Mouse (Mus musculus) heart, embryonic 16.5 days (tissue): Measurements from ENCODE around the gene Siah1a. TPM values are rescaled to one million over a fixed set of nuclear protein-coding genes. Genes with fewer than 3 reads are reported as not detected.

Experiments used
- ATAC-seq: fragments of 200-750 bp; cut with Nextera tagmentation; replicated peaks from 2 replicates; pipeline ENCODE4 v1.8.0; 2017; ENCODE audit warnings: moderate number of reproducible peaks; ENCODE audit not compliant: insufficient read depth, low FRiP score; ENCODE audit errors: extremely low read depth
- H3K27ac ChIP-seq: fragments of 300-500 bp; sonication (generic); 2 replicates; pipeline ENCODE4 v1.5.1; 2014; ENCODE audit warnings: mild to moderate bottlenecking, low read length, control low read depth, moderate library complexity
- H3K27me3 ChIP-seq: fragments of 300-500 bp; sonication (generic); 2 replicates; pipeline ENCODE4 v1.6.1; 2014; ENCODE audit warnings: low read length, mixed read lengths; ENCODE audit not compliant: control insufficient read depth, insufficient read depth
- H3K36me3 ChIP-seq: fragments of 300-500 bp; sonication (generic); 2 replicates; pipeline ENCODE4 v1.6.1; 2014; ENCODE audit not compliant: control insufficient read depth, insufficient read depth
- H3K4me1 ChIP-seq: fragments of 300-500 bp; sonication (generic); 2 replicates; pipeline ENCODE4 v1.6.1; 2014; ENCODE audit warnings: low read length, mixed read lengths; ENCODE audit not compliant: control insufficient read depth, insufficient read depth
- H3K4me2 ChIP-seq: fragments of 300-500 bp; sonication (generic); 2 replicates; pipeline ENCODE4 v1.6.1; 2014; ENCODE audit warnings: low read depth, mild to moderate bottlenecking, control low read depth, low read length
- H3K4me3 ChIP-seq: fragments of 300-500 bp; sonication (generic); 2 replicates; pipeline ENCODE4 v1.5.1; 2014; ENCODE audit warnings: mild to moderate bottlenecking, control low read depth, low read length
- H3K9ac ChIP-seq: fragments of 300-500 bp; sonication (generic); 2 replicates; pipeline ENCODE4 v1.6.1; 2014; ENCODE audit warnings: low read length, control low read depth
- H3K9me3 ChIP-seq: fragments of 300-500 bp; sonication (generic); replicated peaks from 2 replicates; pipeline ENCODE4 v1.6.1; 2016; ENCODE audit warnings: low read length; ENCODE audit not compliant: control insufficient read depth
- whole genome bisulfite sequencing: fragments of 180-500 bp; shearing (Covaris S2); extraction: QIAGEN DNeasy Blood & Tissue Kit; methylation state at CpG from one replicate; pipeline ENCODE4 v1.1.7; 2014; 5-methylcytosine and 5-hydroxymethylcytosine counted together
- polyA plus RNA-seq: library from polyadenylated mRNA; unstranded; fragments of >200 nt; fragmentation: Nextera tagmentation; extraction: Ambion mirVana; gene quantifications from 2 replicates; pipeline ENCODE4 v1.2.1, GENCODE M21; 2015

The Siah1a gene
- polyA plus RNA-seq, 1 experiment from 2014 or later, result 30.0 TPM

DNA sequence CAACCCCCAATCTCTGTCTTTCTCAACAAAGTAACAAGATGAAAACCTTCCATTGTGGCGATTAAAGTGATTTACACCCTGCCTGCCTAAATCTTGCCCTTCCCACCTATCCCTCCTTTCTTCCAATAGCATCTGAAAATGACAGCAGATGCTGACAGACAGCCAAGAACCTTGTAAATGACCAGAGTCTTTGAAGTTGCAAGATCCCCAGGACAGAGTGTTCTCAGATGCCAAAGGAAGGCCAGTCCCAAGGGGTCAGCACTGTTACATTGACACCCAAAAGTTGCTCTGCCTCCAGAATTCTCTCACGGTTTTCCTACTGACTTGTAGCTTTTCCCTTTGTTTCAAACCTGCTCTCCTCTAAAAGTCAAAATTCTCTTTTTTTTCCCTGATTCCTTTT, 4.1 kb upstream of the Siah1a start:
- Histone ChIP-seq H3K4me2 (no peak overlapping the region), H3K9me3 (no peaks in the 10 kb centered on the region), H3K27me3 (no peaks in the 10 kb centered on the region), H3K36me3 (no peaks in the 10 kb centered on the region), H3K4me1 (peaks cover 7% of the 10 kb centered on the region), H3K4me3 (no peak overlapping the region), H3K27ac (no peak overlapping the region), H3K9ac (no peak overlapping the region)
- 46% methylated on average over 2 of the region's 2 CpGs for WGBS
- no peak for ATAC-seq

DNA sequence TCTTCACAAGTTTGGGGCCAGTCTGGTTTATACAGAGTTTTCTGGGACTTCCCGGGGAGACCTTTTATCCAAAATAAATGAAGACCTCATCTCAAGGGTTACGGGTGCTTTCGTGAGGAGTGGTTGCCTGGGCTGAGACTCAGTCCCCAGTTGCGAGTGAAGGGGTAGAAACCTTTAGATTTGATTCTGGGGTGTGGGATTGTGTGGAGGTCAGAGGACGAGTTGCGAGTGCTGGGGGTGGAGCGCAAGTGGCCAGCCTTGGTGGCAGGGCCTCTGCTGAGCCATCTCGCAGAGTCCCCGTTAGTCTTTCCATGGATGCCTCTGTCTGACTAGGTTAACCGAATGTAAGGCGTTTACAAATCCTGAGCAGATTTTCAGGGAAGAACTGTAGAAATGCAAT, 777 bp upstream of the Siah1a start:
- Histone ChIP-seq H3K9ac (peak overlapping the region; percentile 99), H3K9me3 (no peaks in the 10 kb centered on the region), H3K27me3 (no peaks in the 10 kb centered on the region), H3K4me3 (peak overlapping the region; percentile 83), H3K4me2 (peak overlapping the region; percentile 82), H3K27ac (peak overlapping the region; percentile 97), H3K36me3 (no peaks in the 10 kb centered on the region), H3K4me1 (peaks cover 29% of the 10 kb centered on the region)
- no peak for ATAC-seq
- WGBS, result 5% methylated on average over 11 of the region's 11 CpGs

DNA sequence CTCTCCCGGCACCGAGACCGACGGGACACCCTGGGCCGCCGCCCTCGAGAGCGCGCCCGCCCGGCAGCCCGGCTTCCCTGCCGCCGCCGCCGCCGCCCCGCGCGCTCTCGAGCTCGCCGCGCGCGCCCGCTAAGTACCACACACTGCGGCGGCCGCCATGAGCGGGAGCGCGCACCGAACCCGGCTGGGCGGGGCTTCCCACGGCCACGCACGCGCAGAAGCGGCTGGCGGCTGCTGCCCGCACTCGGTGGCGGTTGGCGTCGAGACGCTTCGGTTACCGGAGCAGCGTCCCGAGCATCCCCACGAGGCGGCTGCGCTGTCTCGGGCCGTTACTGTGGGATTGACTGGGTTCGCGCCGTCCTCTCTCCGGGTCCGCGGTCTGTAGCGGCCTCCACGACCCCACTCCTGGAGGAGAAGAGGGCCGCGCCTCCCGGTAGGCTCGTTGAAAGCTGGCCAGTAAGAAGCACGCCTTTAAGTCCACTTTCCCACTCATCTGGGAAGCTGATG, 254 bp upstream of the Siah1a start:
- under 1% methylated on average over 51 of the region's 70 CpGs for WGBS
- peak; percentile 86 for ATAC-seq
- H3K36me3 ChIP-seq, result no peaks in the 10 kb centered on the region
- H3K4me1 ChIP-seq, result peaks cover 33% of the 10 kb centered on the region
- peak overlapping the region; percentile 83 for H3K4me3 ChIP-seq
- H3K9ac ChIP-seq, result peak overlapping the region; percentile 99
- peak overlapping the region; percentile 82 for H3K4me2 ChIP-seq
- H3K27ac ChIP-seq, result peak overlapping the region; percentile 97
- H3K27me3 ChIP-seq, result no peaks in the 10 kb centered on the region
- H3K9me3 ChIP-seq, result no peaks in the 10 kb centered on the region

DNA sequence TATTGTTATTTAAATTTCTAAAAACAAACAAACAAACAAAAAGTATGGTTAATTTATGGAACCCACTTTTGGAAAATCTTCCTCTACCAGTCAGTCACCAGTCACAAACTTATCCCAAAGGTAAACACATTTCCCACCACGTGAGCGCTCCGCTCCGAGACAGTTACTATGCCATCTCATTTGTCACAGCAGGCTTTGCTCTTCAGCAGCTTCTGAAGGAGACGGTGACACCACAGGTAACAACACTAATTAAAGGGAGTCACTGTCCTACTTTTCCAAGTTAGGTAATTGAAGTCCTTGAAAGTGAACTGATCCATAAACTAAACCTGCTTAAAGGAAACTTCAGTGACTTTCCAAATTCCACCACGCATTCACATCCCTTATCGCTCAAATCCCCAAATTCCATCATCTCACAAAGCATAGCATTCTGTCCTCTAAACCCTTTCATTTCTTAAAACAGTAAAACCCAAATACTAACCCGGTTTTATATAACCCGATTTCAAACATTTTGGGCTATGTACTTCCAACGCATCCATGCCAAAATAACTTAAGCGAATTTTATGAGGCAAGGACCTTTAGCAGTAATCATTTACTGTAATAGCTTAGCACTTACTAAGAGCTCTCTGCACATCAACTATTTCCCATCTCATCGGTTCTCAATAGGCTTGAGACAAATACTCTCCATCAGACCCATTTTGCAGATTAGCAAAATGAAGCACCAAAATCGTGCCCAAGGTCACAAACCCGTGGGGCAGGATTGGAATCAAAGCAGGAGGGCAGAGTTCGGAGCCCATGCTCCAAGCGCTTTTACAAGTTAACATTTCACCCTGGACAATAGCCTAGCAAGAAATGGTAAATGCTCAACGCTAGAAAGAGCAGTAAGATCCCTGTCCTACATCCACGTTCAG, 1.2 kb downstream of the Siah1a start:
- H3K27me3 ChIP-seq, result no peaks in the 10 kb centered on the region
- H3K4me1 ChIP-seq, result peaks cover 37% of the 10 kb centered on the region
- ATAC-seq, result no peak
- peak overlapping the region; percentile 97 for H3K27ac ChIP-seq
- peak overlapping the region; percentile 99 for H3K9ac ChIP-seq
- no peaks in the 10 kb centered on the region for H3K9me3 ChIP-seq
- H3K4me3 ChIP-seq, result peak overlapping the region; percentile 83
- WGBS, result 6% methylated on average over 18 of the region's 18 CpGs
- peak overlapping the region; percentile 77 for H3K4me2 ChIP-seq
- H3K36me3 ChIP-seq, result no peaks in the 10 kb centered on the region

- no peak for ATAC-seq
- peak overlapping the region; percentile 23 for H3K27ac ChIP-seq
- H3K9ac ChIP-seq, result peak overlapping the region; percentile 15; the same call in 1 of the 2 replicates
- no peaks in the 10 kb centered on the region for H3K36me3 ChIP-seq
- peaks cover 44% of the 10 kb centered on the region for H3K4me1 ChIP-seq
- H3K27me3 ChIP-seq, result no peaks in the 10 kb centered on the region
- WGBS, result 66% methylated on average over 7 of the region's 7 CpGs
- no peak overlapping the region for H3K4me3 ChIP-seq
- H3K4me2 ChIP-seq, result no peak overlapping the region
- H3K9me3 ChIP-seq, result no peaks in the 10 kb centered on the region
Observed at GRCm38 (mm10) chr8:86742605-86743345, 3.0 kb downstream of the Siah1a start.

GRCm38 (mm10) chr8:86741627-86742026, 4.1 kb downstream of the Siah1a start:
- Histone ChIP-seq H3K27ac (no peak overlapping the region), H3K9me3 (no peaks in the 10 kb centered on the region)

GRCm38 (mm10) chr8:86740899-86741298, 4.8 kb downstream of the Siah1a start:
- H3K36me3 ChIP-seq, result no peaks in the 10 kb centered on the region
- H3K4me2 ChIP-seq, result no peak overlapping the region
- H3K27ac ChIP-seq, result no peak overlapping the region
- H3K4me1 ChIP-seq, result peaks cover 46% of the 10 kb centered on the region
- no peak for ATAC-seq
- H3K27me3 ChIP-seq, result no peaks in the 10 kb centered on the region
- no peak overlapping the region for H3K9ac ChIP-seq
- no peak overlapping the region for H3K4me3 ChIP-seq
- no peaks in the 10 kb centered on the region for H3K9me3 ChIP-seq

More at GRCm38 (mm10) chr8:86741627-86742026, 4.1 kb downstream of the Siah1a start:
- Histone ChIP-seq H3K36me3 (no peaks in the 10 kb centered on the region), H3K9ac (no peak overlapping the region), H3K4me1 (peaks cover 44% of the 10 kb centered on the region), H3K27me3 (no peaks in the 10 kb centered on the region), H3K4me2 (no peak overlapping the region), H3K4me3 (no peak overlapping the region)
- ATAC-seq, result no peak

GRCm38 (mm10) chr8:86735446-86736111, 10.2 kb downstream of the Siah1a start:
- peak overlapping the region; percentile 43 for H3K27ac ChIP-seq

More at GRCm38 (mm10) chr8:86735446-86736111, 10.2 kb downstream of the Siah1a start:
- Histone ChIP-seq H3K27me3 (no peaks in the 10 kb centered on the region), H3K9ac (0 out of 2 replicates have a peak overlapping the region, but pooled peaks have one; percentile 9), H3K4me1 (peaks cover 46% of the 10 kb centered on the region), H3K36me3 (no peaks in the 10 kb centered on the region), H3K4me3 (no peak overlapping the region), H3K9me3 (no peaks in the 10 kb centered on the region), H3K4me2 (no peak overlapping the region)
- ATAC-seq, result no peak
- 16% methylated on average over 3 of the region's 3 CpGs for WGBS
